Mouse (Mus musculus): ENCODE measurements around the gene Med18.
A peak's percentile ranks its signal among the peaks of the same experiment; 100 is the strongest.

GRCm38 (mm10) chr4:132428022-132428542 lies 35.6 kb downstream of the Med18 start:
- TF ChIP-seq EP300 (IDR thresholded peaks at IDR 0.05; ENCODE audit: low read depth) (0 out of 2 replicates have a peak, but pooled peaks have one; percentile 55), CTCF (IDR thresholded peaks at IDR 0.05; ENCODE audit: low read depth) (0 out of 2 replicates have a peak, but pooled peaks have one; percentile 5)

Measured in heart, postnatal 0 days (tissue).